Mouse (Mus musculus) CH12.LX (cell line): ENCODE measurements around the gene Dlgap1. TPM values are rescaled to one million over a fixed set of nuclear protein-coding genes. Genes with fewer than 3 reads are reported as not detected.

Experiments
- DNase-seq: peaks from one replicate; pipeline ENCODE4 v3.0.0-alpha.2; 2013; ENCODE audit errors: extremely low read depth
- H3K27ac ChIP-seq: 2 replicates; pipeline ENCODE4 v1.5.1; 2012; ENCODE audit warnings: low read depth, mild to moderate bottlenecking, control low read depth, moderate library complexity; ENCODE audit not compliant: insufficient read depth
- H3K27me3 ChIP-seq: replicated peaks from 2 replicates; pipeline ENCODE3; 2012; ENCODE audit warnings: inconsistent platforms
- H3K36me3 ChIP-seq, 2 experiments: replicated peaks in 1 of 2; 2 replicates each; pipeline versions ENCODE3 to v1.6.1; 2012; ENCODE audit warnings: inconsistent platforms in 1 of 2, low read length in 1 of 2, mild to moderate bottlenecking in 1 of 2, mixed read lengths in 1 of 2, moderate library complexity in 1 of 2; ENCODE audit not compliant: control insufficient read depth in 1 of 2, insufficient read depth in 1 of 2
- H3K4me1 ChIP-seq, 2 experiments: 2 replicates each; pipeline ENCODE4 v1.6.1; 2012; ENCODE audit warnings: inconsistent platforms in 1 of 2, moderate library complexity in 1 of 2; ENCODE audit not compliant: insufficient read depth in 2 of 2, control insufficient read depth in 1 of 2
- H3K4me2 ChIP-seq: 2 replicates; pipeline ENCODE4 v1.6.1; 2012; ENCODE audit warnings: low read depth, mild to moderate bottlenecking, control low read depth; ENCODE audit not compliant: poor library complexity, insufficient read depth, severe bottlenecking
- H3K4me3 ChIP-seq, 3 experiments: fragments of 150-350 bp in 1 of 3; sonication (generic) in 1 of 3; replicated peaks in 1 of 3; 2 replicates each; pipeline versions ENCODE3 to v1.5.1; 2011 to 2012; ENCODE audit warnings: low read depth in 2 of 3, low read length in 2 of 3, mild to moderate bottlenecking in 2 of 3, moderate library complexity in 2 of 3, control low read depth in 1 of 3, improper control_type of control experiment in 1 of 3, inconsistent platforms in 1 of 3, mixed read lengths in 1 of 3; ENCODE audit not compliant: poor library complexity in 1 of 3
- H3K79me2 ChIP-seq: replicated peaks from 2 replicates; pipeline ENCODE4 v1.6.1; 2012; ENCODE audit warnings: mild to moderate bottlenecking, moderate library complexity; ENCODE audit not compliant: control insufficient read depth, poor library complexity, insufficient read depth, severe bottlenecking; ENCODE audit errors: extremely low read depth
- H3K9ac ChIP-seq: 2 replicates; pipeline ENCODE4 v1.6.1; 2012; ENCODE audit warnings: low read depth, mild to moderate bottlenecking, control low read depth, moderate library complexity; ENCODE audit not compliant: insufficient read depth
- H3K9me3 ChIP-seq: replicated peaks from 2 replicates; pipeline ENCODE3; 2012; ENCODE audit warnings: low read length, inconsistent platforms, mixed read lengths
- E2F4 ChIP-seq: IDR thresholded peaks from 2 replicates; pipeline ENCODE4 v1.6.1; 2011; ENCODE audit warnings: low read depth, low read length, improper control_type of control experiment; ENCODE audit not compliant: insufficient replicate concordance
- ELF1 ChIP-seq: IDR thresholded peaks from 2 replicates; pipeline ENCODE4 v1.6.1; 2014; ENCODE audit warnings: low read depth, mild to moderate bottlenecking, inconsistent platforms, low read length, improper control_type of control experiment
- JUN ChIP-seq: IDR thresholded peaks from 2 replicates; pipeline ENCODE4 v1.6.1; 2011; ENCODE audit warnings: low read depth, mild to moderate bottlenecking, low read length, improper control_type of control experiment, moderate library complexity; ENCODE audit not compliant: insufficient read depth
- KAT2A ChIP-seq: IDR thresholded peaks from 2 replicates; pipeline ENCODE4 v1.6.1; 2012; ENCODE audit warnings: low read length, improper control_type of control experiment, inconsistent platforms; ENCODE audit not compliant: insufficient replicate concordance
- MAX ChIP-seq: IDR thresholded peaks from 2 replicates; pipeline ENCODE4 v1.6.1; 2011; ENCODE audit warnings: low read length, improper control_type of control experiment
- MEF2A ChIP-seq: IDR thresholded peaks from 2 replicates; pipeline ENCODE4 v1.6.1; 2014; ENCODE audit warnings: low read depth, mild to moderate bottlenecking, inconsistent platforms, low read length, improper control_type of control experiment, borderline replicate concordance
- NELFE ChIP-seq: IDR thresholded peaks from 2 replicates; pipeline ENCODE4 v1.6.1; 2011; ENCODE audit warnings: low read depth, low read length, improper control_type of control experiment
- POLR2A ChIP-seq: IDR thresholded peaks from 2 replicates; pipeline ENCODE4 v1.6.1; 2011; ENCODE audit warnings: low read depth, mild to moderate bottlenecking, improper control_type of control experiment, low read length
- POLR2AphosphoS2 ChIP-seq: IDR thresholded peaks from 2 replicates; pipeline ENCODE4 v1.6.1; 2011; ENCODE audit warnings: low read depth, low read length, improper control_type of control experiment
- RCOR1 ChIP-seq: conservative IDR thresholded peaks from 2 replicates; pipeline ENCODE4 v1.6.1; 2012; ENCODE audit warnings: low read depth, mild to moderate bottlenecking, inconsistent platforms, low read length, improper control_type of control experiment
- SMC3 ChIP-seq: IDR thresholded peaks from 2 replicates; pipeline ENCODE4 v1.6.1; 2011; ENCODE audit warnings: low read depth, low read length, improper control_type of control experiment
- TBP ChIP-seq: conservative IDR thresholded peaks from 2 replicates; pipeline ENCODE4 v1.6.1; 2011; ENCODE audit warnings: low read depth, low read length, improper control_type of control experiment
- TCF12 ChIP-seq: IDR thresholded peaks from 2 replicates; pipeline ENCODE4 v1.6.1; 2014; ENCODE audit warnings: low read depth, mild to moderate bottlenecking, inconsistent platforms, low read length, improper control_type of control experiment
- ZC3H11A ChIP-seq: IDR thresholded peaks from 2 replicates; pipeline ENCODE4 v1.6.1; 2012; ENCODE audit warnings: low read depth, mild to moderate bottlenecking, inconsistent platforms, low read length, improper control_type of control experiment
- dilution Hi-C: fragments of 300-500 bp; cut with MboI; formaldehyde crosslinking; loops from 2 replicates; pipeline ENCODE4 v1.14.3; 2020; ENCODE audit warnings: low sequenced_read_pairs; ENCODE audit not compliant: extremely low pct_unique_long_range_greater_than_20kb, extremely low pct_ligation_motif_present
- in situ Hi-C: fragments of 300-500 bp; cut with MboI; formaldehyde crosslinking; loops from 3 replicates; pipeline ENCODE4 v1.14.3; 2019; ENCODE audit warnings: low sequenced_read_pairs, low pct_ligation_motif_present, low pct_unique_long_range_greater_than_20kb, mixed read lengths
- polyA plus RNA-seq: library from polyadenylated mRNA; unstranded; fragments of >175 nt; gene quantifications from 2 replicates; pipeline ENCODE4 v1.2.1, GENCODE M21; 2012; ENCODE audit warnings: low read depth; ENCODE audit not compliant: insufficient read length
- total RNA-seq, 2 experiments: library from RNA; depleted of rRNA; stranded (reverse); fragments of 300-350 nt in 1 of 2; fragments of >200 nt in 1 of 2; gene quantifications; 2 replicates each; pipeline ENCODE4 v1.2.3; 2012 to 2014

Dlgap1 gene
- total and polyA plus RNA-seq, 3 experiments: 0.51 to 2.7 (median 1.2) TPM

GRCm38 (mm10) chr17:70397708-70398107 lies 428.8 kb downstream of the Dlgap1 start:
- H3K27me3 ChIP-seq: peaks cover 8% of the 10 kb centered on the region
- no peaks in the 10 kb centered on the region for H3K4me1 ChIP-seq
- dilution Hi-C loops (no loop called here), in situ Hi-C loops (no loop called here)
- no peak for DNase-seq
- TF ChIP-seq POLR2A (no peak), ZC3H11A (no peak), NELFE (no peak)
- no peaks in the 10 kb centered on the region for H3K9me3 ChIP-seq
- no peak overlapping the region for H3K4me2 ChIP-seq
- H3K79me2 ChIP-seq: no peaks in the 10 kb centered on the region
- H3K4me3 ChIP-seq: no peak overlapping the region
- H3K9ac ChIP-seq: no peak overlapping the region
- no peak overlapping the region for H3K27ac ChIP-seq
- no peaks in the 10 kb centered on the region for H3K36me3 ChIP-seq

DNA sequence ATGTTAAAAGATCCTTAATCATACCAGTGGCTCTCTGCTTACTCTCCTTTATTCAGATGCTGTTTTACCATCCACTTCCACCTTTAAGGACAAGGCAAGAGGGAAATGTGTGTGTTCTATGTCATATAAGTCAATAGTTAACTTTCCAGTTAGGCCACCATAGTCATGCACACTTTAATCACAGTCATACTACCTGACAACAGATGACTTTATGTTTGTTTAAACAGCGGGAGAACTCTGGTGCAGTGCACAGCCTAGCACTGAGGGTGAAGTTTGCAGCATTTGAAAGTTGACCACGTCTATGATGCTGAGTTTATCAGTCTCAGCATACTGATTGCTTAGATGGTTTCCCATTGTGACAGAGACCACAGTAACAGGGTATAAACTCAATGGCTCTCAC lies 433.0 kb downstream of the Dlgap1 start:
- DNase-seq: no peak
- dilution Hi-C loops (no loop called here), in situ Hi-C loops (loop anchor here (25.0 kb wide), 1 partner anchor 235 kb away; no protein-coding TSS in a partner anchor)
- Histone ChIP-seq H3K27me3 (peaks cover 3% of the 10 kb centered on the region), H3K9ac (no peak overlapping the region), H3K27ac (no peak overlapping the region), H3K4me2 (no peak overlapping the region), H3K79me2 (no peaks in the 10 kb centered on the region), H3K4me1 (no peaks in the 10 kb centered on the region), H3K9me3 (no peaks in the 10 kb centered on the region), H3K4me3 (no peak overlapping the region)
- TF ChIP-seq KAT2A (no peak), SMC3 (no peak), POLR2AphosphoS2 (no peak), MAX (no peak), POLR2A (no peak)
- TF ChIP-seq, all 38 proteins: peak for 0
- H3K36me3 ChIP-seq: no peaks in the 10 kb centered on the region

GRCm38 (mm10) chr17:70403750-70404149 lies 434.9 kb downstream of the Dlgap1 start:
- no peaks in the 10 kb centered on the region for H3K79me2 ChIP-seq
- no peak overlapping the region for H3K4me2 ChIP-seq
- TF ChIP-seq TBP: no peak
- no peak for TF ChIP-seq KAT2A
- no peak for TF ChIP-seq E2F4
- no peak for TF ChIP-seq ELF1
- no peak for TF ChIP-seq TCF12
- TF ChIP-seq JUN: no peak
- TF ChIP-seq MEF2A: no peak
- TF ChIP-seq RCOR1: no peak
- no peak overlapping the region for H3K27ac ChIP-seq
- peaks cover 3% of the 10 kb centered on the region for H3K27me3 ChIP-seq
- H3K4me3 ChIP-seq: no peak overlapping the region
- no peaks in the 10 kb centered on the region for H3K9me3 ChIP-seq
- H3K36me3 ChIP-seq: no peaks in the 10 kb centered on the region
- in situ Hi-C loops (loop anchor here (25.0 kb wide), 1 partner anchor 234 kb away; no protein-coding TSS in a partner anchor), dilution Hi-C loops (no loop called here)
- no peaks in the 10 kb centered on the region for H3K4me1 ChIP-seq
- no peak for DNase-seq
- no peak overlapping the region for H3K9ac ChIP-seq
